Mouse (Mus musculus): Measurements from ENCODE around the gene Cav3. TPM values are rescaled to one million over a fixed set of nuclear protein-coding genes. Genes with fewer than 3 reads are reported as not detected.

The Cav3 gene
- polyA plus RNA-seq, 1 experiment: 0.12 TPM

DNA sequence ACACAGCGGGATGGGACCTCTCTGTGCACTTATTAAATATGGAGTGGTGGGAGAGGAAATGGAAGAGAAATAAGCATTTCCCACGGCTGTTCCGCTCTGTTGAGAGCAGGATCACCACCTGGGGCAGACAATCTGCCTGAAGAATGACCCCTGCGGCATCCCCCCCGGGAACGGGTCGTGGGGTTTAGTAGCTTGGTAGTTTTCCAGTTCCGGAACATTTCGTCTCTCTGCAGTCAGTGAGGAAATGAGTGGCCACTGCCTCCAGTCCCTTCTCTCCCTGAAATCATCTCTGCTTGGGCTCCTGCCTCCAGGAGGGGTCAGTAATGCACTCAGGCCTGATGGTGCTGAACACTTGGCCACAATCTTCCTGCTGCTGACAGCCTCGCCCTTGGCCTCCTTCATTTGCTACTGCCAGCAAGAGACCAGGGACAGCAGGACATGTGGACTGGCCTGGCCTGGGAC, 35.3 kb downstream of the Cav3 start:
- no peak for DNase-seq (ENCODE audit: extremely low spot score in 1 of 2, low spot score in 1 of 2)

- DNase-seq (ENCODE audit: extremely low spot score in 1 of 2, low spot score in 1 of 2): no peak
Observed at GRCm38 (mm10) chr6:112495219-112495618, 35.9 kb downstream of the Cav3 start.

GRCm38 (mm10) chr6:112496291-112497060, 37.2 kb downstream of the Cav3 start:
- no peak for DNase-seq (ENCODE audit: extremely low spot score in 1 of 2, low spot score in 1 of 2)

DNA sequence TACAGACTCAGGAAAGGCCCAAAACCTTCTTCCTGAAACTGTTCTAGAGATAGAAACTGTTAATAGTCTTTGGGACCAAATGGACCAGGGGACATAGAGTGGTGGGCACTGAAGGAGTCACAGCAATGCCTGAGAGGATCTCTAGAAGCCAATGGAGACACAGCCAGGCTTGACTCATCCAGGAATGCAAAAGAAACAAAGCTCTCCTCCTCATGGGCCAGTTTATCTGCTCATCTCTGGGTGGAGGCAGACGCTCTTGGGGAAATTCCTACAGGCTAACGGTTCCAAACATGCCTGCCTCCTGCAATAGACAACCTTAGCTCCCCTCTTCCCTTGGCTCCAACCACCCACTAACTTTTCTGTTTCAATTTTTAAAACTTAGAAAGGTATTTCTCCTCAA, 38.2 kb downstream of the Cav3 start:
- DNase-seq (ENCODE audit: extremely low spot score in 1 of 2, low spot score in 1 of 2): no peak

DNA sequence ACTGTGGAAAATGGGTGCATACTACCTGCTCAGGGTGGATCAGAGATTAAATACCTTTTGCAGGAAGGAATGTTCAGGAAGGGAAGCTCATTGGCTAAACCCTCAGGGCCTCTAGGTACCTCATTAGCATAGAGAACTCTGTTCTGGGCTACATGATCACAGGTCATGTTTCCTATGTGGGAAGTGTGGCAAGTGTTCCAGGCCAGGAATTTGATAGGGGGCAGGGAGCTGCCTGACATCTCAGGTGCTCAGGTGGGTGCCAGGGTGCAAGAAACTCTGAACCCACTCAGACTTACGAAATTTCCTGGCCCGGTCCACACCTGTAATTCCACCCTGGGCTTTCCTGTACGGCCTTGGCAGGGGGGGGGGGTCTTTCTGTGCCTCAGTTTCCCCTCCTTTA, 39.4 kb downstream of the Cav3 start:
- DNase-seq (ENCODE audit: extremely low spot score in 1 of 2, low spot score in 1 of 2): no peak

DNA sequence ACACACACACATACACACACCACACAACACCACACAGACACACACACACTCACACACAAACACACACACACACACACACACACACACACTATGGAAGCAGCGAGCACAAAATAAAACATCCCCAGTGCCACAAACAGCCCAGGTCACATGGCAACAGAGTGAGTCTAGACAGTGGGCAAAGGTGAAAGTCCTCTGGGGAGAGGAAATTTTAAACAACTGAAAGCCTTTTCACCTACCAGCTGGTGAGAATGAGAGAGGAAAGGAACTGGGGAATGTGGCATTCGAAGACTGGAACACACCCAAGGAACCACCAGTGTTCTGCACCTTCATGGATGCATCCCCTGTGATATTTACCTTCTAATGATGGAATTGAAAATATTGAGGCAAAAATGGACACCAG, 40.2 kb downstream of the Cav3 start:
- no peak for DNase-seq (ENCODE audit: extremely low spot score in 1 of 2, low spot score in 1 of 2)

DNA sequence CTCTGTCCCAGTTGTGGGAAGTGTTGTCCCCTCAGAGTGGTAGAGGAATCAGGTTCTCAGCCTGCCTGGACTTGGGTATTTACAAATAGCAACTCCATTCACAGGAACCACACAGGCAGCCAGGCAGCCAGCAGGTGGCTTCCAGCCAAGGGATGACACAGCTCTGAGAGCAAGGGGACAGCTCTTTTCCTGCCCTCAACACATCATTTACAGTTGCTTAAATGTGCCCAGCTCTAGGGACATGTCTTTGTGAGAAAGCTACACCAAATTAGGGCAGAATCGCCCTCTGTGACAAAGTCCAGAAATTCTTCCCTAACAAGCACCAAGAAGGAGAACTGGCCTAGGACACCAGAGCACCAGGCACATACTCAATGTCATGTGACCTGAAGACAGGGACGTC, 41.9 kb downstream of the Cav3 start:
- no peak for DNase-seq (ENCODE audit: extremely low spot score in 1 of 2, low spot score in 1 of 2)

- DNase-seq (ENCODE audit: extremely low spot score in 1 of 2, low spot score in 1 of 2): no peak
Observed at GRCm38 (mm10) chr6:112507617-112508016, 48.3 kb downstream of the Cav3 start.

GRCm38 (mm10) chr6:112509590-112510131, 50.4 kb downstream of the Cav3 start:
- no peak for DNase-seq (ENCODE audit: extremely low spot score in 1 of 2, low spot score in 1 of 2)

GRCm38 (mm10) chr6:112510346-112510745, 51.0 kb downstream of the Cav3 start:
- no peak for DNase-seq (ENCODE audit: extremely low spot score in 1 of 2, low spot score in 1 of 2)

- DNase-seq (ENCODE audit: extremely low spot score in 1 of 2, low spot score in 1 of 2): no peak
Observed at GRCm38 (mm10) chr6:112514591-112514990, 55.3 kb downstream of the Cav3 start.

DNA sequence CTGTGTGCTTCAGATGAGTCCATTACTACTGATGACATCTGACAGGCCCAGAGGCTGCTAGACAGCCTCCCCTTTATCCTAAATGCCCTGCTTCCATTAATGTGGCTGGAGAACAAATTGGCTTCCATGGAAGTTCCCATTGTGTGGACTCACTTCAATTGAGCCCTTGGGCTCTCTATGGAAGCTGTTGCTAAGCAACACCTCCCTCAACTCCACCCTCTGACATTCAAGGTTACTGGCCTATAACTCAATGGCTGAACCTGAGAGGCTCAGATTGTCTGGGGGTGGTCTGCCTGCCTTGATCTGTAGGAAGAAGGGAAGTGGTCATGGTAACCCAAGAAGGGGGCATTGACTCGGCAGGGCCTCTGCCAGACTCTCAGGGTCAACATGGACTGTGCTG, 57.2 kb downstream of the Cav3 start:
- no peak for DNase-seq (ENCODE audit: extremely low spot score in 1 of 2, low spot score in 1 of 2)

GRCm38 (mm10) chr6:112517572-112517971, 58.3 kb downstream of the Cav3 start:
- DNase-seq (ENCODE audit: extremely low spot score in 1 of 2, low spot score in 1 of 2): no peak

- no peak for DNase-seq (ENCODE audit: extremely low spot score in 1 of 2, low spot score in 1 of 2)
Observed at GRCm38 (mm10) chr6:112517991-112518390, 58.7 kb downstream of the Cav3 start.

Other genes starting within 250 kb of the Cav3 start
- 10.7 and 12.6 TPM in 2 replicates for gene Lmcd1, start 185.7 kb upstream of the Cav3 start, polyA plus RNA-seq (2012; rRNA removed)
- 0.46 and 0.61 TPM in 2 replicates for gene Ssu2, start 71.5 kb upstream of the Cav3 start, polyA plus RNA-seq (2012; rRNA removed)
- 4.7 and 8.7 TPM in 2 replicates for gene Oxtr, start 30.4 kb downstream of the Cav3 start, polyA plus RNA-seq (2012; rRNA removed)
- 4.4 and 5.4 TPM in 2 replicates for gene Rad18, start 237.2 kb downstream of the Cav3 start, polyA plus RNA-seq (2012; rRNA removed)